Mouse (Mus musculus): ENCODE measurements around the gene Spata2l. TPM values are rescaled to one million over a fixed set of nuclear protein-coding genes. Genes with fewer than 3 reads are reported as not detected.

Spata2l gene
- total and polyA plus RNA-seq, 2 experiments from 2014 or later: 14.3 to 19.6 TPM

- peak overlapping the region; percentile 90 for H3K27ac ChIP-seq (ENCODE audit: low read depth, low read length)
- no peak for TF ChIP-seq CTCF (IDR thresholded peaks at IDR 0.05)
- H3K4me2 ChIP-seq (ENCODE audit: low read depth, low read length, poor library complexity, severe bottlenecking): peak overlapping the region; percentile 89
- H3K4me3 ChIP-seq (ENCODE audit: low read depth, low read length): peak overlapping the region; percentile 97
- no peaks in the 10 kb centered on the region for H3K27me3 ChIP-seq (ENCODE audit: insufficient read depth, low read length)
- under 1% methylated on average over 33 of the region's 40 CpGs for whole genome bisulfite sequencing
- peaks cover 11% of the 10 kb centered on the region; the same call in 1 of the 2 replicates for H3K4me1 ChIP-seq (ENCODE audit: insufficient read depth, low read length)
- no peaks in the 10 kb centered on the region for H3K9me3 ChIP-seq (ENCODE audit: low read length)
- H3K9ac ChIP-seq (replicated peaks; ENCODE audit: low read length, poor library complexity, severe bottlenecking): peak overlapping the region; percentile 98
- DNase-seq (ENCODE audit: low spot score) (peak; percentile 32), ATAC-seq (ENCODE audit: low FRiP score) (peak; percentile 10; the same call in 1 of the 2 replicates)
- H3K36me3 ChIP-seq (ENCODE audit: insufficient read depth, low read length): peaks cover 45% of the 10 kb centered on the region
Observed at GRCm38 (mm10) chr8:123253451-123254098, 17.5 kb upstream of the Spata2l start.

GRCm38 (mm10) chr8:123252925-123253324 lies 16.9 kb upstream of the Spata2l start:
- no peaks in the 10 kb centered on the region for H3K9me3 ChIP-seq (ENCODE audit: low read length)
- peak overlapping the region; percentile 89 for H3K4me2 ChIP-seq (ENCODE audit: low read depth, low read length, poor library complexity, severe bottlenecking)
- H3K9ac ChIP-seq (replicated peaks; ENCODE audit: low read length, poor library complexity, severe bottlenecking): peak overlapping the region; percentile 98
- DNase-seq (ENCODE audit: low spot score) (no peak), ATAC-seq (ENCODE audit: low FRiP score) (no peak)
- no peak overlapping the region for H3K27ac ChIP-seq (ENCODE audit: low read depth, low read length)
- WGBS: 63% methylated on average over 4 of the region's 4 CpGs
- H3K4me1 ChIP-seq (ENCODE audit: insufficient read depth, low read length): peaks cover 11% of the 10 kb centered on the region; the same call in 1 of the 2 replicates
- H3K36me3 ChIP-seq (ENCODE audit: insufficient read depth, low read length): peaks cover 45% of the 10 kb centered on the region
- TF ChIP-seq CTCF (IDR thresholded peaks at IDR 0.05): no peak
- H3K4me3 ChIP-seq (ENCODE audit: low read depth, low read length): peak overlapping the region; percentile 97
- no peaks in the 10 kb centered on the region for H3K27me3 ChIP-seq (ENCODE audit: insufficient read depth, low read length)

GRCm38 (mm10) chr8:123250940-123251339 lies 14.9 kb upstream of the Spata2l start:
- Histone ChIP-seq H3K27ac (ENCODE audit: low read depth, low read length) (no peak overlapping the region), H3K36me3 (ENCODE audit: insufficient read depth, low read length) (peaks cover 49% of the 10 kb centered on the region), H3K9me3 (ENCODE audit: low read length) (no peaks in the 10 kb centered on the region), H3K4me1 (ENCODE audit: insufficient read depth, low read length) (peaks cover 11% of the 10 kb centered on the region; the same call in 1 of the 2 replicates), H3K4me2 (ENCODE audit: low read depth, low read length, poor library complexity, severe bottlenecking) (no peak overlapping the region), H3K4me3 (ENCODE audit: low read depth, low read length) (no peak overlapping the region), H3K9ac (replicated peaks; ENCODE audit: low read length, poor library complexity, severe bottlenecking) (no peak overlapping the region), H3K27me3 (ENCODE audit: insufficient read depth, low read length) (no peaks in the 10 kb centered on the region)
- no peak for ATAC-seq (ENCODE audit: low FRiP score)
- DNase-seq (ENCODE audit: low spot score): no peak
- WGBS: 93% methylated on average over 5 of the region's 5 CpGs
- no peak for TF ChIP-seq CTCF (IDR thresholded peaks at IDR 0.05)

GRCm38 (mm10) chr8:123248596-123248995 lies 12.6 kb upstream of the Spata2l start:
- Histone ChIP-seq H3K9me3 (ENCODE audit: low read length) (no peaks in the 10 kb centered on the region), H3K27ac (ENCODE audit: low read depth, low read length) (no peak overlapping the region), H3K36me3 (ENCODE audit: insufficient read depth, low read length) (peaks cover 69% of the 10 kb centered on the region), H3K9ac (replicated peaks; ENCODE audit: low read length, poor library complexity, severe bottlenecking) (no peak overlapping the region), H3K4me2 (ENCODE audit: low read depth, low read length, poor library complexity, severe bottlenecking) (no peak overlapping the region), H3K4me1 (ENCODE audit: insufficient read depth, low read length) (peaks cover 6% of the 10 kb centered on the region; the same call in 1 of the 2 replicates), H3K4me3 (ENCODE audit: low read depth, low read length) (no peak overlapping the region), H3K27me3 (ENCODE audit: insufficient read depth, low read length) (no peaks in the 10 kb centered on the region)
- 92% methylated on average over 8 of the region's 8 CpGs for WGBS
- no peak for TF ChIP-seq CTCF (IDR thresholded peaks at IDR 0.05)
- ATAC-seq (ENCODE audit: low FRiP score) (no peak), DNase-seq (ENCODE audit: low spot score) (no peak)

- H3K27me3 ChIP-seq (ENCODE audit: insufficient read depth, low read length): no peaks in the 10 kb centered on the region
- H3K4me2 ChIP-seq (ENCODE audit: low read depth, low read length, poor library complexity, severe bottlenecking): no peak overlapping the region
- H3K9ac ChIP-seq (replicated peaks; ENCODE audit: low read length, poor library complexity, severe bottlenecking): no peak overlapping the region
- no peak for TF ChIP-seq CTCF (IDR thresholded peaks at IDR 0.05)
- WGBS: 98% methylated on average over 6 of the region's 6 CpGs
- H3K4me1 ChIP-seq (ENCODE audit: insufficient read depth, low read length): peaks cover 3% of the 10 kb centered on the region; the same call in 1 of the 2 replicates
- H3K36me3 ChIP-seq (ENCODE audit: insufficient read depth, low read length): peaks cover 77% of the 10 kb centered on the region
- DNase-seq (ENCODE audit: low spot score) (no peak), ATAC-seq (ENCODE audit: low FRiP score) (no peak)
- H3K4me3 ChIP-seq (ENCODE audit: low read depth, low read length): no peak overlapping the region
- no peak overlapping the region for H3K27ac ChIP-seq (ENCODE audit: low read depth, low read length)
- H3K9me3 ChIP-seq (ENCODE audit: low read length): no peaks in the 10 kb centered on the region
Observed at GRCm38 (mm10) chr8:123247748-123248147, 11.7 kb upstream of the Spata2l start.

GRCm38 (mm10) chr8:123245543-123245942 lies 9.5 kb upstream of the Spata2l start:
- Histone ChIP-seq H3K36me3 (ENCODE audit: insufficient read depth, low read length) (peaks cover 77% of the 10 kb centered on the region), H3K4me2 (ENCODE audit: low read depth, low read length, poor library complexity, severe bottlenecking) (no peak overlapping the region), H3K9me3 (ENCODE audit: low read length) (no peaks in the 10 kb centered on the region), H3K27ac (ENCODE audit: low read depth, low read length) (no peak overlapping the region), H3K27me3 (ENCODE audit: insufficient read depth, low read length) (no peaks in the 10 kb centered on the region), H3K9ac (replicated peaks; ENCODE audit: low read length, poor library complexity, severe bottlenecking) (no peak overlapping the region), H3K4me1 (ENCODE audit: insufficient read depth, low read length) (no peaks in the 10 kb centered on the region), H3K4me3 (ENCODE audit: low read depth, low read length) (no peak overlapping the region)
- no peak for TF ChIP-seq CTCF (IDR thresholded peaks at IDR 0.05)
- ATAC-seq (ENCODE audit: low FRiP score) (no peak), DNase-seq (ENCODE audit: low spot score) (no peak)
- WGBS: 93% methylated on average over 12 of the region's 12 CpGs

All from midbrain, postnatal 0 days (tissue).